Mouse (Mus musculus): ENCODE data around the gene Gphn. TPM values are rescaled to one million over a fixed set of nuclear protein-coding genes. Genes with fewer than 3 reads are reported as not detected.

Gphn gene
- total RNA-seq (2021): 32.5 and 43.6 TPM in 2 replicates
- long read RNA-seq, transcript Gphn-202 (23 exons, 3,300 nt): major isoform, 22 of 38 reads
- long read RNA-seq, partial matches to known transcripts: 9 of 38 reads
- long read RNA-seq, other reads (novel, unspliced or antisense): 7 of 38 reads

GRCm38 (mm10) chr12:78225707-78226518 is at the start of gene Gphn:
Gene Gphn, plus strand, starts transcription at chr12:78226379.
- DNase-seq: peak; percentile 89

- DNase-seq: no peak
These were observed 44.7 kb upstream of the Gphn start for GRCm38 (mm10) chr12:78181452-78181851.

- DNase-seq: no peak
These were observed 32.2 kb upstream of the Gphn start, which contains the start of gene Gm6657 for GRCm38 (mm10) chr12:78193942-78194341. Gene Gm6657, plus strand, starts transcription at chr12:78194242.

- no peak for DNase-seq
These were observed 30.8 kb upstream of the Gphn start for GRCm38 (mm10) chr12:78195368-78195767.

- DNase-seq: no peak
These were observed 22.5 kb upstream of the Gphn start for GRCm38 (mm10) chr12:78203646-78204045.

GRCm38 (mm10) chr12:78205915-78206570 is 20.1 kb upstream of the Gphn start:
- DNase-seq: peak; percentile 27

GRCm38 (mm10) chr12:78206571-78206960 is 19.6 kb upstream of the Gphn start:
- DNase-seq: no peak

- DNase-seq: no peak
These were observed 16.3 kb upstream of the Gphn start for GRCm38 (mm10) chr12:78209856-78210255.

GRCm38 (mm10) chr12:78215490-78215889 is 10.7 kb upstream of the Gphn start:
- no peak for DNase-seq

- DNase-seq: no peak
These were observed 6.9 kb upstream of the Gphn start for GRCm38 (mm10) chr12:78219191-78219825.

GRCm38 (mm10) chr12:78226519-78226875 is 318 bp downstream of the Gphn start:
- DNase-seq: peak; percentile 88

GRCm38 (mm10) chr12:78227021-78227932 is 1.1 kb downstream of the Gphn start:
- DNase-seq: peak; percentile 47

GRCm38 (mm10) chr12:78228139-78228538 is 2.0 kb downstream of the Gphn start:
- DNase-seq: no peak

GRCm38 (mm10) chr12:78232560-78232959 is 6.4 kb downstream of the Gphn start:
- DNase-seq: no peak

- DNase-seq: no peak
These were observed 22.2 kb downstream of the Gphn start for GRCm38 (mm10) chr12:78248366-78248765.

GRCm38 (mm10) chr12:78249151-78249550 is 23.0 kb downstream of the Gphn start:
- DNase-seq: no peak

- no peak for DNase-seq
These were observed 51.2 kb downstream of the Gphn start for GRCm38 (mm10) chr12:78277386-78277785.

GRCm38 (mm10) chr12:78290384-78290783 is 64.2 kb downstream of the Gphn start:
- DNase-seq: no peak

GRCm38 (mm10) chr12:78298824-78299398 is 72.7 kb downstream of the Gphn start:
- DNase-seq: no peak

GRCm38 (mm10) chr12:78315106-78315505 is 88.9 kb downstream of the Gphn start:
- peak; percentile 8 for DNase-seq

- DNase-seq: no peak
These were observed 101.8 kb downstream of the Gphn start for GRCm38 (mm10) chr12:78327946-78328345.

All from adrenal gland, postnatal 25 days (tissue).